Comparison of ENCODE assay signal across 8 mouse cellular contexts in genomic region chr1:181345547-181345946, GRCm38 (mm10). TPM values are rescaled to one million over a fixed set of nuclear protein-coding genes. Genes with fewer than 3 reads are reported as not detected.
DNase-seq lines count a peak whose midpoint lies in the region; ATAC-seq and TF ChIP-seq lines count a peak whose summit lies in the region.

No protein-coding gene starts in this region.

- H3K4me1 ChIP-seq in lung, adult 2 months (ENCODE audit: control insufficient read depth, insufficient read depth, low read length): no peaks in the 10 kb centered on the region

- no peak for TF ChIP-seq CTCF in lung, adult 2 months (IDR thresholded peaks at IDR 0.05; ENCODE audit: insufficient read depth, low read length)

- no peak for TF ChIP-seq POLR2A in lung, adult 2 months (IDR thresholded peaks at IDR 0.05; ENCODE audit: borderline replicate concordance, extremely low read depth, low read depth, low read length)

- no peak overlapping the region for H3K4me3 ChIP-seq in lung, adult 2 months (replicated peaks; ENCODE audit: extremely low read depth, low read depth, low read length)

- no peak for ATAC-seq in frontal cortex, adult (ENCODE audit: low TSS enrichment)

- WGBS in lung, adult 2 months: 8% methylated on average over 15 of the region's 15 CpGs

- DNase-seq in adrenal gland, postnatal 14 days: peak; percentile 38
- DNase-seq in adrenal gland, adult 8-10 months: no peak
- peak; percentile 23 for DNase-seq in embryo, embryonic 10.5 days (ENCODE audit: low spot score)
- peak; percentile 21 for DNase-seq in kidney, adult 18-20 months
- DNase-seq in lung, adult 2 months: peak; percentile 19
- no peak for DNase-seq in cerebellum, postnatal 25 days
- DNase-seq in right cerebral cortex, postnatal 4 days: no peak

RNA-seq across cellular contexts. Expression of gene Cnih3, which starts 6.9 kb away (rescaled TPM):
- total RNA-seq in adrenal gland, postnatal 14 days (2021): not detected in 2 replicates
- under 1 TPM in 2 of 4 experiments, not detected in 2; 0.14 to 0.25 TPM for total RNA-seq in adrenal gland, adult 8-10 months (2022)
- polyA plus RNA-seq in lung, adult 2 months (2012; rRNA removed): 0.25 TPM in 1 of 2 replicates, not detected in the other

Comparison
In these comparisons a context has a peak if more than half of its experiments do, and no peak if none do; other contexts are left out.
1. DNase-seq: peak in adrenal gland, postnatal 14 days (single experiment), embryo, embryonic 10.5 days (single experiment), kidney, adult 18-20 months (single experiment) and lung, adult 2 months (single experiment); none in adrenal gland, adult 8-10 months (single experiment), cerebellum, postnatal 25 days (0 of 2) and right cerebral cortex, postnatal 4 days (single experiment).